In genomic region chr9:116903304-116903993, GRCm38 (mm10) we compare ENCODE assay signal across 13 mouse cellular contexts.
DNase-seq lines count a peak whose midpoint lies in the region; ATAC-seq and TF ChIP-seq lines count a peak whose summit lies in the region.
"Had no signal": no experiment of that assay in that cellular context is flagged by ENCODE, and none has a peak within 500 bp of the region (broad histone marks: within the 10 kb centered on the region; RNA-seq: fewer than 3 reads in every experiment).

No protein-coding gene starts in this region.

- H3K9ac ChIP-seq in lung, embryonic 16.5 days (ENCODE audit: low read length), result no peak overlapping the region
- no peak overlapping the region for H3K9ac ChIP-seq in stomach, embryonic 15.5 days
- H3K9ac ChIP-seq: liver, embryonic 12.5 days; midbrain, embryonic 13.5 days had no signal

- H3K4me3 ChIP-seq in lung, embryonic 16.5 days (ENCODE audit: low read length), result no peak overlapping the region
- no peak overlapping the region for H3K4me3 ChIP-seq in embryonic fibroblast, embryonic 13.5 days (ENCODE audit: insufficient read depth, low read length)
- no peak overlapping the region for H3K4me3 ChIP-seq in stomach, embryonic 15.5 days (replicated peaks)
- H3K4me3 ChIP-seq: liver, embryonic 12.5 days; midbrain, embryonic 13.5 days had no signal

- WGBS in lung, embryonic 16.5 days, result 46% methylated on average over 11 of the region's 11 CpGs
- 47% methylated on average over 11 of the region's 11 CpGs for WGBS in stomach, embryonic 15.5 days

- no peak for DNase-seq in lung, postnatal 25 days (ENCODE audit: low spot score)
- peak; percentile 75 for DNase-seq in embryo, embryonic 10.5 days (ENCODE audit: low spot score)
- no peak for DNase-seq in urinary bladder, postnatal 4 days (ENCODE audit: low spot score in 2 of 2)
- DNase-seq in frontal cortex, postnatal 25 days (ENCODE audit: low spot score in 2 of 2), result no peak
- DNase-seq: adrenal gland, postnatal 10 days; gastrocnemius, postnatal 25 days; heart, postnatal 14 days; spleen, adult 18-20 months had no signal

- H3K36me3 ChIP-seq in lung, embryonic 16.5 days (ENCODE audit: control insufficient read depth, insufficient read depth, low read length), result no peaks in the 10 kb centered on the region
- H3K36me3 ChIP-seq in stomach, embryonic 15.5 days, result no peaks in the 10 kb centered on the region
- H3K36me3 ChIP-seq: liver, embryonic 12.5 days; midbrain, embryonic 13.5 days had no signal

- no peak for TF ChIP-seq CTCF in embryonic fibroblast, embryonic 13.5 days (IDR thresholded peaks at IDR 0.05; ENCODE audit: borderline replicate concordance, insufficient read depth, low read length)

- no peak overlapping the region for H3K4me2 ChIP-seq in lung, embryonic 16.5 days (ENCODE audit: low read depth, low read length)
- no peak overlapping the region for H3K4me2 ChIP-seq in stomach, embryonic 15.5 days
- H3K4me2 ChIP-seq: liver, embryonic 12.5 days; midbrain, embryonic 13.5 days had no signal

- H3K27me3 ChIP-seq in lung, embryonic 16.5 days (ENCODE audit: control insufficient read depth, insufficient read depth, low read depth, low read length), result no peaks in the 10 kb centered on the region
- H3K27me3 ChIP-seq in stomach, embryonic 15.5 days (replicated peaks), result no peaks in the 10 kb centered on the region
- H3K27me3 ChIP-seq: liver, embryonic 12.5 days; midbrain, embryonic 13.5 days had no signal

- 0 out of 2 replicates have a peak, but pooled peaks have one; percentile 14 for TF ChIP-seq POLR2A in embryonic fibroblast, embryonic 13.5 days (IDR thresholded peaks at IDR 0.05; ENCODE audit: low read depth, low read length)

- H3K27ac ChIP-seq in lung, embryonic 16.5 days (ENCODE audit: low read length), result 0 out of 2 replicates have a peak overlapping the region, but pooled peaks have one; percentile 16
- peak overlapping the region; percentile 97 for H3K27ac ChIP-seq in embryonic fibroblast, embryonic 13.5 days (ENCODE audit: insufficient read depth, low read length)
- peak overlapping the region; percentile 35; the same call in 1 of the 2 replicates for H3K27ac ChIP-seq in stomach, embryonic 15.5 days
- H3K27ac ChIP-seq: liver, embryonic 12.5 days; midbrain, embryonic 13.5 days had no signal

- H3K9me3 ChIP-seq in lung, embryonic 16.5 days (ENCODE audit: control insufficient read depth, low read length), result no peaks in the 10 kb centered on the region
- H3K9me3 ChIP-seq in stomach, embryonic 15.5 days, result no peaks in the 10 kb centered on the region
- H3K9me3 ChIP-seq: liver, embryonic 12.5 days; midbrain, embryonic 13.5 days had no signal

- H3K4me1 ChIP-seq in lung, embryonic 16.5 days (replicated peaks; ENCODE audit: control insufficient read depth, insufficient read depth, low read length), result peaks cover 5% of the 10 kb centered on the region; the same call in 1 of the 2 replicates
- peaks cover 34% of the 10 kb centered on the region for H3K4me1 ChIP-seq in embryonic fibroblast, embryonic 13.5 days (ENCODE audit: control insufficient read depth, insufficient read depth, low read length)
- 0 out of 2 replicates have a peak, but pooled peaks cover 4% of the 10 kb centered on the region for H3K4me1 ChIP-seq in stomach, embryonic 15.5 days
- H3K4me1 ChIP-seq: liver, embryonic 12.5 days had no signal

- ATAC-seq in lung, embryonic 16.5 days (ENCODE audit: low read depth), result 0 out of 2 replicates have a peak, but pooled peaks have one; percentile 10
- no peak for ATAC-seq in stomach, embryonic 15.5 days (ENCODE audit: insufficient read depth, low FRiP score, low read depth)
- ATAC-seq: liver, embryonic 12.5 days; midbrain, embryonic 13.5 days had no signal

Comparison
In these comparisons a context has a peak if more than half of its experiments do, and no peak if none do; other contexts are left out.
1. H3K27ac ChIP-seq: peak in every context shown above with its lines; median percentile 97 in embryonic fibroblast, embryonic 13.5 days; 35 in stomach, embryonic 15.5 days; 16 in lung, embryonic 16.5 days.